Mouse (Mus musculus): ENCODE measurements around the gene AA467197. TPM values are rescaled to one million over a fixed set of nuclear protein-coding genes. Genes with fewer than 3 reads are reported as not detected.
A peak's percentile ranks its signal among the peaks of the same experiment; 100 is the strongest.

The AA467197 gene
- polyA plus RNA-seq, 1 experiment, result 0.32 TPM

- DNase-seq, result peak; percentile 81
- TF ChIP-seq CTCF (IDR thresholded peaks at IDR 0.05; ENCODE audit: insufficient read depth, low read length), result no peak
- TF ChIP-seq POLR2A (IDR thresholded peaks at IDR 0.05; ENCODE audit: borderline replicate concordance, extremely low read depth, low read depth, low read length), result peak; percentile 66; the same call in 1 of the 2 replicates
- under 1% methylated on average over 75 of the region's 75 CpGs for WGBS
- peaks cover 3% of the 10 kb centered on the region for H3K4me1 ChIP-seq (ENCODE audit: control insufficient read depth, insufficient read depth, low read length)
- peak overlapping the region; percentile 81 for H3K4me3 ChIP-seq (replicated peaks; ENCODE audit: extremely low read depth, low read depth, low read length)
These were observed 6.1 kb upstream of the AA467197 start for GRCm38 (mm10) chr2:122630465-122631225.

- TF ChIP-seq POLR2A (IDR thresholded peaks at IDR 0.05; ENCODE audit: borderline replicate concordance, extremely low read depth, low read depth, low read length) (no peak), CTCF (IDR thresholded peaks at IDR 0.05; ENCODE audit: insufficient read depth, low read length) (no peak)
- peaks cover 3% of the 10 kb centered on the region for H3K4me1 ChIP-seq (ENCODE audit: control insufficient read depth, insufficient read depth, low read length)
- WGBS, result under 1% methylated on average over 47 of the region's 53 CpGs
- peak; percentile 51 for DNase-seq
- peak overlapping the region; percentile 81 for H3K4me3 ChIP-seq (replicated peaks; ENCODE audit: extremely low read depth, low read depth, low read length)
These were observed 5.5 kb upstream of the AA467197 start for GRCm38 (mm10) chr2:122631226-122631801.

- H3K4me3 ChIP-seq (replicated peaks; ENCODE audit: extremely low read depth, low read depth, low read length), result no peak overlapping the region
- TF ChIP-seq CTCF (IDR thresholded peaks at IDR 0.05; ENCODE audit: insufficient read depth, low read length), result peak; percentile 71
- no peak for TF ChIP-seq POLR2A (IDR thresholded peaks at IDR 0.05; ENCODE audit: borderline replicate concordance, extremely low read depth, low read depth, low read length)
- peak; percentile 77 for DNase-seq
- no peaks in the 10 kb centered on the region for H3K4me1 ChIP-seq (ENCODE audit: control insufficient read depth, insufficient read depth, low read length)
- WGBS, result 2% methylated on average over 36 of the region's 36 CpGs
These were observed 776 bp downstream of the AA467197 start for GRCm38 (mm10) chr2:122637526-122637997.

GRCm38 (mm10) chr2:122638029-122638428, 1.2 kb downstream of the AA467197 start:
- no peak overlapping the region for H3K4me3 ChIP-seq (replicated peaks; ENCODE audit: extremely low read depth, low read depth, low read length)
- DNase-seq, result no peak
- H3K4me1 ChIP-seq (ENCODE audit: control insufficient read depth, insufficient read depth, low read length), result no peaks in the 10 kb centered on the region
- no peak for TF ChIP-seq POLR2A (IDR thresholded peaks at IDR 0.05; ENCODE audit: borderline replicate concordance, extremely low read depth, low read depth, low read length)
- TF ChIP-seq CTCF (IDR thresholded peaks at IDR 0.05; ENCODE audit: insufficient read depth, low read length), result no peak
- WGBS, result 35% methylated on average over 12 of the region's 12 CpGs

GRCm38 (mm10) chr2:122638673-122639072, 1.9 kb downstream of the AA467197 start:
- no peaks in the 10 kb centered on the region for H3K4me1 ChIP-seq (ENCODE audit: control insufficient read depth, insufficient read depth, low read length)
- WGBS, result 35% methylated on average over 5 of the region's 5 CpGs
- DNase-seq, result no peak
- no peak overlapping the region for H3K4me3 ChIP-seq (replicated peaks; ENCODE audit: extremely low read depth, low read depth, low read length)
- TF ChIP-seq POLR2A (IDR thresholded peaks at IDR 0.05; ENCODE audit: borderline replicate concordance, extremely low read depth, low read depth, low read length) (no peak), CTCF (IDR thresholded peaks at IDR 0.05; ENCODE audit: insufficient read depth, low read length) (no peak)

GRCm38 (mm10) chr2:122652096-122653084, 15.6 kb downstream of the AA467197 start:
- peak; percentile 10 for DNase-seq
- Histone ChIP-seq H3K4me1 (ENCODE audit: control insufficient read depth, insufficient read depth, low read length) (no peaks in the 10 kb centered on the region), H3K4me3 (replicated peaks; ENCODE audit: extremely low read depth, low read depth, low read length) (no peak overlapping the region)
- WGBS, result 25% methylated on average over 17 of the region's 17 CpGs
- TF ChIP-seq CTCF (IDR thresholded peaks at IDR 0.05; ENCODE audit: insufficient read depth, low read length), result no peak
- TF ChIP-seq POLR2A (IDR thresholded peaks at IDR 0.05; ENCODE audit: borderline replicate concordance, extremely low read depth, low read depth, low read length), result no peak

GRCm38 (mm10) chr2:122656052-122656451, 19.3 kb downstream of the AA467197 start:
- WGBS, result 46% methylated on average over 2 of the region's 2 CpGs
- Histone ChIP-seq H3K4me3 (replicated peaks; ENCODE audit: extremely low read depth, low read depth, low read length) (no peak overlapping the region), H3K4me1 (ENCODE audit: control insufficient read depth, insufficient read depth, low read length) (no peaks in the 10 kb centered on the region)
- TF ChIP-seq CTCF (IDR thresholded peaks at IDR 0.05; ENCODE audit: insufficient read depth, low read length) (no peak), POLR2A (IDR thresholded peaks at IDR 0.05; ENCODE audit: borderline replicate concordance, extremely low read depth, low read depth, low read length) (no peak)
- no peak for DNase-seq

- Histone ChIP-seq H3K4me3 (replicated peaks; ENCODE audit: extremely low read depth, low read depth, low read length) (no peak overlapping the region), H3K4me1 (ENCODE audit: control insufficient read depth, insufficient read depth, low read length) (no peaks in the 10 kb centered on the region)
- WGBS, result 44% methylated on average over 9 of the region's 9 CpGs
- TF ChIP-seq POLR2A (IDR thresholded peaks at IDR 0.05; ENCODE audit: borderline replicate concordance, extremely low read depth, low read depth, low read length), result no peak
- no peak for TF ChIP-seq CTCF (IDR thresholded peaks at IDR 0.05; ENCODE audit: insufficient read depth, low read length)
- no peak for DNase-seq
These were observed 20.0 kb downstream of the AA467197 start for GRCm38 (mm10) chr2:122656767-122657166.
